Mouse (Mus musculus): Measurements from ENCODE around the gene Cdc25a.

GRCm38 (mm10) chr9:109902246-109902645 is 26.9 kb downstream of the Cdc25a start:
- TF ChIP-seq POLR2A (IDR thresholded peaks at IDR 0.05; ENCODE audit: insufficient read depth, low read length) = no peak
- peak; percentile 22; the same call in 1 of the 2 replicates for TF ChIP-seq EP300 (IDR thresholded peaks at IDR 0.05; ENCODE audit: insufficient read depth, low read depth, low read length)
